Mouse (Mus musculus): ENCODE data around the gene 4933415F23Rik. TPM values are rescaled to one million over a fixed set of nuclear protein-coding genes. Genes with fewer than 3 reads are reported as not detected.
A peak's percentile ranks its signal among the peaks of the same experiment; 100 is the strongest.

The 4933415F23Rik gene
- total RNA-seq, 2 experiments from 2014 or later = not detected

- Histone ChIP-seq H3K27ac (peak overlapping the region; percentile 70), H3K4me3 (no peak overlapping the region)
- no peak for TF ChIP-seq CTCF (IDR thresholded peaks at IDR 0.05)
- intact Hi-C loops (cut with DNase I) = loop anchor here (1.0 to 2.0 kb wide), 2 partner anchors 19 to 158 kb away; no protein-coding TSS in a partner anchor
- DNase-seq (ENCODE audit: extremely low spot score in 1 of 2, low spot score in 2 of 2) = no peak
Observed at GRCm38 (mm10) chr1:23097996-23098395, 4.1 kb downstream of the 4933415F23Rik start.

- no peak for DNase-seq (ENCODE audit: extremely low spot score in 1 of 2, low spot score in 2 of 2)
- Histone ChIP-seq H3K4me3 (no peak overlapping the region), H3K27ac (no peak overlapping the region)
- no peak for TF ChIP-seq CTCF (IDR thresholded peaks at IDR 0.05)
- intact Hi-C loops (cut with DNase I) = loop anchor here (10.0 kb wide), 1 partner anchor 217 kb away; no protein-coding TSS in a partner anchor
Observed at GRCm38 (mm10) chr1:23067715-23068114, 34.3 kb downstream of the 4933415F23Rik start.

- no peak for TF ChIP-seq CTCF (IDR thresholded peaks at IDR 0.05)
- DNase-seq (ENCODE audit: extremely low spot score in 1 of 2, low spot score in 2 of 2) = no peak
- Histone ChIP-seq H3K4me3 (no peak overlapping the region), H3K27ac (no peak overlapping the region)
- intact Hi-C loops (cut with DNase I) = loop anchor here (5.0 to 10.0 kb wide), 5 partner anchors 67 to 458 kb away; partner anchors contain the start of gene Rims1
Observed at GRCm38 (mm10) chr1:23064717-23065475, 37.2 kb downstream of the 4933415F23Rik start.

GRCm38 (mm10) chr1:23063946-23064345 is 38.1 kb downstream of the 4933415F23Rik start:
- Histone ChIP-seq H3K4me3 (no peak overlapping the region), H3K27ac (no peak overlapping the region)
- TF ChIP-seq CTCF (IDR thresholded peaks at IDR 0.05) = no peak
- DNase-seq (ENCODE audit: extremely low spot score in 1 of 2, low spot score in 2 of 2) = no peak
- intact Hi-C loops (cut with DNase I) = loop anchor here (5.0 to 10.0 kb wide), 5 partner anchors 68 to 457 kb away; partner anchors contain the start of gene Rims1

- TF ChIP-seq CTCF (IDR thresholded peaks at IDR 0.05) = peak; percentile 72
- Histone ChIP-seq H3K4me3 (no peak overlapping the region), H3K27ac (no peak overlapping the region)
- intact Hi-C loops (cut with DNase I) = loop anchor here (5.0 to 10.0 kb wide), 5 partner anchors 71 to 454 kb away; partner anchors contain the start of gene Rims1
- peak; percentile 37 to 45 for DNase-seq (ENCODE audit: extremely low spot score in 1 of 2, low spot score in 2 of 2)
Observed at GRCm38 (mm10) chr1:23061614-23062373, 40.3 kb downstream of the 4933415F23Rik start.

GRCm38 (mm10) chr1:23060056-23060455 is 42.0 kb downstream of the 4933415F23Rik start:
- intact Hi-C loops (cut with DNase I) = loop anchor here (5.0 to 10.0 kb wide), 5 partner anchors 72 to 453 kb away; partner anchors contain the start of gene Rims1
- no peak for DNase-seq (ENCODE audit: extremely low spot score in 1 of 2, low spot score in 2 of 2)

More at GRCm38 (mm10) chr1:23060056-23060455, 42.0 kb downstream of the 4933415F23Rik start:
- no peak for TF ChIP-seq CTCF (IDR thresholded peaks at IDR 0.05)
- Histone ChIP-seq H3K27ac (no peak overlapping the region), H3K4me3 (no peak overlapping the region)
